Mouse (Mus musculus): Measurements from ENCODE around the gene Sipa1l3.

Sipa1l3 gene

GRCm38 (mm10) chr7:29306108-29306507 lies 212.3 kb downstream of the Sipa1l3 start:
- CTCF ChIA-PET = no interaction called here

DNA sequence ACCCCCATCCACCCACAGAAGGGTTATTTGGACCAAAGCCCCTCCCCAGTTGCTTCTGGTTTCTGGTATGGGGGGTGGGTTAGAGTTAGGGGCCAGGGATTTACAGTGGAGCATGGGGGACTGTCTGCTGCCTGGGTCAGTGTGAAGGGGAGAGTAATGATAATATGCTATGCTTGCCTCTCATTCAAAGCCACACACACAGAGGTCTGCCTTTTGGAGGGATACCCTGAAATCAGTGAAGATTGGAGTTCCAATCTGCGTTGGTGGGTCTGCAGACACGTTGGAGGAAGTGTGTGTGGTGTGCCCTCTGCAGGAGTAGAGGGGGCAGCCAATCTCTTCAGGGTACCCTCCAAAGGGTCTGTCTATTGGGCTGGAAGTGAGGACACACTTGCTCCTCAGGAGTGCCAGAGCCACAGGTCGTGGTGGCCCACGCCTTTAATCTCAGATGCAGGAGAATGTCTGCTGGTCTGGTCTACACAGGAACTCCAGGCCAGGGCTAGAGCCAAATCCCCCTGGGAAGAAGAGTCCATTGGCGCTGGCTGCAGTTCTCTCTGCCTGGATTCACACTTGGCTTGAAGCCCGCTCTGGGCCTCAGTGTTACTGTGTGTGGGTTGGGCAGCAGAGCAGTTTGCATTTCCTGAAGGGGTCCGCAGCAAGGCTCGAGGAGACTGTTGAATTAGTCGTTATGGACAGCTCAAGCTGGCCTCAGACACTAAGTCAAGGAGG lies 213.0 kb downstream of the Sipa1l3 start:
- CTCF ChIA-PET = no interaction called here

GRCm38 (mm10) chr7:29304463-29305262 lies 213.8 kb downstream of the Sipa1l3 start:
- CTCF ChIA-PET = no interaction called here

GRCm38 (mm10) chr7:29303738-29304462 lies 214.5 kb downstream of the Sipa1l3 start, which contains the start of gene Dpf1:
Gene Dpf1, plus strand, starts transcription at chr7:29303951.
- CTCF ChIA-PET = interaction anchor here (1.1 kb wide), 1 partner anchor 177 kb away, joined by 3 read pairs; no protein-coding TSS in a partner anchor

DNA sequence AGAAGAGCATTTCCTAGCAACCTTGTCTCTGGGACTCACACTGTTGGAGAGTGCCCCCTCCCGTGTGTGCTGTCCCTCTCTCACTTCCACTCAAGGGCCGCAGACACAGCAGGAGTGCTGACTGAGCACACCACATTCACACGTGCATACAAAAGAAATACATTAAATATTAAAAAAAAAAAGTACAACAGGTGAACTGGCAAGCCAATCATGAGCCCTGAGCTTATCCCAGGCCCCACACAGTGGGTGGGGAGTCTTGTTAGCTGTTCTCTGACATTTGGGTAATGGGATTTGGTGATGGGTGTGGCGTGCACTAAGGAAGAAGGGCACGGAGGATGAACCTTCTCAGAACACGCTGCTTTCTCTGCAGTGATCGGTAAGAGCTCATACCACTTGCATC lies 215.8 kb downstream of the Sipa1l3 start:
- CTCF ChIA-PET = interaction anchor here (0.7 kb wide), 1 partner anchor 1258 kb away, joined by 8 read pairs; no protein-coding TSS in a partner anchor

DNA sequence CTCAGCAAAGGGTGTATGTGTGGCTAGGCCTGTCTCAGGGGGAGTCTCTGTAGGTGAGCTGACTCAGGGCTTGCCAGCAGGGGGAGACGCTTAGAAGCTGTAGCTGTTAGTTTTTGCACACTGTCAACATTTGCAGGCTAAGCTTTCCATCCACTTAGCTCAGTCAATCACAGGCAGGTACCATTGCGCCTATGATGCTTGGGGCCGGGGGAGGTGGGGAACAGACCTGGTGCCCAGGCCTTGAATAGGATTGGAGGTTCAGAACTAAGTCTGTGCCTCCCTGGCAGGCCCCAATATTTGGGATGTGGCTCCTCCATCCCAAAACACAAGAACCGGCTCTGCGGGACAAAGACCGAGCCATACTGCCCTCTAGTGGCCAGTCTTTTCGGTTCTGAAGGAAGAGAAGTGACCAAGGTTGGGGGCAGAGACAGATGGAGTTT lies 217.3 kb downstream of the Sipa1l3 start:
- CTCF ChIA-PET = interaction anchor here (0.7 kb wide), 1 partner anchor 712 kb away, joined by 3 read pairs; no protein-coding TSS in a partner anchor

DNA sequence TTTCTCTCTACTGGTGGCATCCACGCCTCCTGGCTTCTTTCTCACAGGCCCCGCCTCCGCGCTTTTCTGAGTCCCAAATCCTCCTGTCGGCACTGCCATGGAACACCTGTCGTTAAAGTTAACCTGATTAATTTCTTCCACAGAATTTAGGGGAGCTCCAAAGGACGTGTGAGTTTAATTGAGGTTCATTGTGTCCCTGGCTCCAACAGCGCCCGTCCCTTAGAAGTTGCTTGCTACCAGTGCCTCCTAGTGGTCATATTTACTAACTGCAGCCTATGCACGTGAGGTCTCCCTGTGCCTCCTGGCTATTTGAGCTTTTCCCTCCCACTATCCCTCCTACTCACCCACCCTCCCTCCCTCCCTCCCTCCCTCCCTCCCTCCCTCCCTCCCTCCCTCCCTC lies 221.4 kb downstream of the Sipa1l3 start:
- CTCF ChIA-PET = interaction anchor here (0.6 to 0.8 kb wide), 3 partner anchors 46 to 699 kb away, joined by 3 to 12 read pairs (median 4); no protein-coding TSS in a partner anchor

- CTCF ChIA-PET = interaction anchor here (0.5 to 0.7 kb wide), 4 partner anchors 36 to 1130 kb away, joined by 3 to 12 read pairs (median 8); no protein-coding TSS in a partner anchor
These were observed 222.4 kb downstream of the Sipa1l3 start for GRCm38 (mm10) chr7:29295861-29296647.

GRCm38 (mm10) chr7:29294111-29294761 lies 224.2 kb downstream of the Sipa1l3 start:
- CTCF ChIA-PET = no interaction called here

DNA sequence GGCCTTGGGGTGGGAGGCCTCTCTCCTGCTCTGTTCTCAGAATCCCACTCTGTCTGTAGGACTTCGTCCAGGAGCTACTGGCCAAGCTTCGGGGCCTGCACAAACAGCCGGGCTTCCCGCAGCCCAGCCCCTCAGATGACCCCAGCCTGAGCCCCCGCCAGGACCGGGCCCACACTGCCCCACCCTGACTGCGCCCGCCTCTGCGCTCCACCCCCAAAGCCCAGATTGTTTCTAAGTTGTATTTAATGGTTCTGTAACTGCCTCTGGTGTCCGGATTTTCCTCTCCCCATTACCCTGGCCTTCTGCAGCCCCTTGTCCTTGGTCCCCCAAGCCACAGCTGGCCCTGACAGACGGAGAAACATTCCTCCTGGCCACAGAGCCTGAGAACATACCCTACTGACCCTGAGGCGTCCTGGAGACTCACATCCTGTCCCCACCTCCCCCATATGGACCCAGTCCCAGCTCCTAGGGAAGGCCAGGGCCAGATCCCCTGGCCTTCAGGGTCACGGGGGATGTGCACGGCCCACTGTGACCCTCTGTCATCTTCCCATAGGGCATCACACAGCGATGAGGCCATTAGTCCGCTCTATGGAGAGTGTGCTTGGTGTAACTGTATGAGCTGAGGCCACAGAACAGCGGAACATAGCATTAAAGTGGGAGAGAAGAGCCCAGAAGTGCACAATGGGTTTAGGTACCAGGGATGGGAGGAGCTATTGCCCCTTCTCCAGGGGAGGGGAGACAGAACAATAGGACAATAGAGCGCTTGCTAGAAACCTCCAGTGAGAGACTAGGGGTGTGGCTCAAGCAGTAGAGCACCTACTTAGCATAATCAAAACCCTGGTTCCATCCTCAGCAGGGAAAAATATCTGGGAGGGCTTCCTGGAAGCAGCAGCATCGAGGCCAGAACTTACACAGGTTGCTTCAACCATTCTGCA lies 225.0 kb downstream of the Sipa1l3 start:
- CTCF ChIA-PET = interaction anchor here (0.8 kb wide), 1 partner anchor 86 kb away, joined by 3 read pairs; no protein-coding TSS in a partner anchor

DNA sequence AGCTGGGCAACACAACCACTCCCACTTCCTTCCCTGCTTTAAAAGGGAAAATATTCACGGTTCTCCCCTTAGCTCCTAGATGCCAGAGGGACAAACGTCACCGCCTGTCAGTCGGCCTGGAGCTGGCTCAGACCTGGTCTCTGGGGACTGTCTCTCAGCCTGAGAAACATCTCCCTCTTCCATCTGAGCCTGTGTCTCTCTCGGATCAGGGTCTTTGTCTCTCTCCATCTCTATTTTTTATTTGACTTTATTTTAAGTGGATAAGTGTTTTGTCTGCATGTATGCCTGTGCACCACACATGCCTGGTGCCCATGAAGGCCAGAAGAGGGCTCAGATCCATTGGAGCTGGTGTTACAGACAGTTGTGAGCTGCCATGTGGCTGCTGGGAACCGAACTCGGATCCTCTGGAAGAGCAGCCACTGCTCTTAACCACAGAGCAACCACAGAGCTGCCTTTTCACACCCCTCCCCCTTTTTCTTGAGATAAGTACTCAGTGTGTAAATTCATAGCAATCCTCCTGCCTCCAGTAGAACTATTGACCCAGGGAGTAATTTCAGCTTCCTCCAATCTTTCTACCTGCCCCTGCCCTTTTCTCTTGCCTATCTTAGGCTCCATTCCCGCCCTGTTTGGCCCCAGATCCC lies 225.9 kb downstream of the Sipa1l3 start:
- CTCF ChIA-PET = interaction anchor here (0.8 kb wide), 1 partner anchor 87 kb away, joined by 3 read pairs; no protein-coding TSS in a partner anchor

- CTCF ChIA-PET = interaction anchor here (0.8 kb wide), 1 partner anchor 88 kb away, joined by 3 read pairs; no protein-coding TSS in a partner anchor
These were observed 226.6 kb downstream of the Sipa1l3 start for GRCm38 (mm10) chr7:29291616-29292457.

GRCm38 (mm10) chr7:29290691-29291485 lies 227.6 kb downstream of the Sipa1l3 start:
- CTCF ChIA-PET = no interaction called here

- CTCF ChIA-PET = no interaction called here
These were observed 228.6 kb downstream of the Sipa1l3 start for GRCm38 (mm10) chr7:29289856-29290255.

DNA sequence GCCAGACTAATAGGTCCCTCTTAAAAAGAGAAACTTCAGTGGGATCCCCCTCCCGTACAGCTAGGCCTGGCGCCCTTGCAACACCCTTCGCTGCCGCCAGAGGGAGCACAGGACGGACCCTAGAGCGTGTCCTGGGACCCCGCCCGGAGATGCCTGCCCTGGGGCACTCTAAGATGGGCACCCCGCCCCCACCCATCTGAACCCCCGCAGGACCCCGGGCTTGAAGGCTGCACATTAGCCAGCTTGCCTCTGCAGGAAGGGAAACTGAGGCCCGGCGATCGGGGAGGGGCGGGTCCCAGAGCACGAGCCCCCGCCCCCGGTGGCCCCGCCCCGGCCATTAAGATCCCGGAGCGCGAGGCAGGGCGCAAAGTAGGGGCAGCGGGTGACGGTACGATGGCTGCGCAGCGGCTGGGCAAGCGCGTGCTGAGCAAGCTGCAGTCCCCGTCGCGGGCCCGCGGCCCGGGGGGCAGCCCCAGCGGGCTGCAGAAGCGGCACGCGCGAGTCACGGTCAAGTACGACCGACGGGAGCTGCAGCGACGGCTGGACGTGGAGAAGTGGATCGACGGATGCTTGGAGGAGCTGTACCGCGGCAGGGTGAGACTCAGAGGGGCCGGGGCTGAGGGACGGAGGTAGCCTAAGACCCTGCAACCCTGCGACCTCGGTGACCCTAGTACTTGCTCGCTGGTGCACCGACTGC lies 229.4 kb downstream of the Sipa1l3 start, which contains the start of gene Ppp1r14a:
Gene Ppp1r14a (plus strand): TSS at position 367 of the 697 bp plus-strand sequence.
- CTCF ChIA-PET = interaction anchor here (0.6 kb wide), 2 partner anchors 110 to 1996 kb away, joined by 4 to 5 read pairs; no protein-coding TSS in a partner anchor

DNA sequence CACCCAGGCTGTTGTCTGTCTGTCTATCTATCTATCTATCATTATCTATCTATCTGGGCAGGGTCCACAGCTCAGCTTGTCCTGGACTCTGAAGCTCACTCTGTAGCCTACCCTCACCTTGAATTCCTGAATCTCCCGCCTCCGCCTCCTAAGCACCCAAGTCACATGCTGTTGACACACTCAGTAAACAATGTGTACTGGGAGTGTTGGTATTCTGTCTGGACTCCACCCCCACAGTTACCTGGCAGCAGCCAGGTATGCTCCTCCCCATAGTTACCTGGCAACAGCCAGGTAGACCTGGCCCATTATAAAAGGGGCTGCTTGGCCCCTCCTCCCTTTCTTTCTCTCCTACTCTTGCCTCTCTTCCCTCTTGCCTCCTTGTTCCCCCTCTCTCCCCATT lies 230.4 kb downstream of the Sipa1l3 start:
- CTCF ChIA-PET = interaction anchor here (1.1 kb wide), 1 partner anchor 233 kb away, joined by 3 read pairs; no protein-coding TSS in a partner anchor
